Mouse (Mus musculus) ovary, adult 18-20 months (tissue): ENCODE data around the gene Hist1h2bk.

ENCODE experiments used
- DNase-seq: peaks from one replicate; pipeline ENCODE4 v3.0.0; 2022; ENCODE audit warnings: low spot score, mixed read lengths

Hist1h2bk gene

GRCm38 (mm10) chr13:22014411-22014845 is 21.2 kb upstream of the Hist1h2bk start:
- no peak for DNase-seq

- DNase-seq = peak; percentile 14
These were observed 19.9 kb upstream of the Hist1h2bk start for GRCm38 (mm10) chr13:22015479-22016450.

- no peak for DNase-seq
These were observed 15.5 kb upstream of the Hist1h2bk start for GRCm38 (mm10) chr13:22019934-22020835.

GRCm38 (mm10) chr13:22020901-22021339 is 14.8 kb upstream of the Hist1h2bk start:
- no peak for DNase-seq

- no peak for DNase-seq
These were observed 14.1 kb upstream of the Hist1h2bk start for GRCm38 (mm10) chr13:22021581-22021980.

GRCm38 (mm10) chr13:22022241-22022640 is 13.4 kb upstream of the Hist1h2bk start:
- peak; percentile 42 for DNase-seq

GRCm38 (mm10) chr13:22026058-22027031 is 9.3 kb upstream of the Hist1h2bk start:
- no peak for DNase-seq

- DNase-seq = peak; percentile 84
These were observed 6.8 kb upstream of the Hist1h2bk start for GRCm38 (mm10) chr13:22028673-22029460.

- DNase-seq = no peak
These were observed 5.7 kb upstream of the Hist1h2bk start for GRCm38 (mm10) chr13:22029928-22030327.

- DNase-seq = no peak
These were observed 5.2 kb upstream of the Hist1h2bk start for GRCm38 (mm10) chr13:22030493-22030892.

GRCm38 (mm10) chr13:22033741-22034442 is 1.8 kb upstream of the Hist1h2bk start:
- DNase-seq = no peak

GRCm38 (mm10) chr13:22034443-22035266 is 1.0 kb upstream of the Hist1h2bk start:
- no peak for DNase-seq

- DNase-seq = no peak
These were observed 683 bp downstream of the Hist1h2bk start for GRCm38 (mm10) chr13:22036149-22036956.

- no peak for DNase-seq
These were observed 1.3 kb downstream of the Hist1h2bk start for GRCm38 (mm10) chr13:22036986-22037385.

- no peak for DNase-seq
These were observed 1.7 kb downstream of the Hist1h2bk start for GRCm38 (mm10) chr13:22037415-22037814.

- no peak for DNase-seq
These were observed 3.7 kb downstream of the Hist1h2bk start for GRCm38 (mm10) chr13:22039364-22039763.

GRCm38 (mm10) chr13:22039951-22040463 is 4.3 kb downstream of the Hist1h2bk start:
- DNase-seq = no peak
